Mouse (Mus musculus) small intestine, adult 2 months (tissue): ENCODE data around the gene Etnk1. TPM values are rescaled to one million over a fixed set of nuclear protein-coding genes. Genes with fewer than 3 reads are reported as not detected.

ENCODE experiments used
- H3K27ac ChIP-seq: fragments of 200-500 bp; 2 replicates; pipeline ENCODE4 v1.5.1; 2012; ENCODE audit warnings: low read depth, low read length, control low read depth, inconsistent platforms; ENCODE audit not compliant: insufficient read depth
- H3K27me3 ChIP-seq: fragments of 200-500 bp; 2 replicates; pipeline ENCODE4 v1.6.1; 2012; ENCODE audit warnings: mild to moderate bottlenecking, moderate library complexity, low read length, inconsistent platforms; ENCODE audit not compliant: control insufficient read depth, insufficient read depth
- H3K36me3 ChIP-seq: fragments of 200-500 bp; 2 replicates; pipeline ENCODE4 v1.6.1; 2012; ENCODE audit warnings: mild to moderate bottlenecking, low read length, control low read depth, inconsistent platforms; ENCODE audit not compliant: control insufficient read depth, insufficient read depth
- H3K4me1 ChIP-seq: fragments of 200-500 bp; 2 replicates; pipeline ENCODE4 v1.6.1; 2012; ENCODE audit warnings: low read length, inconsistent platforms, mixed read lengths; ENCODE audit not compliant: control insufficient read depth, insufficient read depth, insufficient read length
- H3K4me3 ChIP-seq: fragments of 200-500 bp; 2 replicates; pipeline ENCODE4 v1.5.1; 2012; ENCODE audit warnings: low read depth, mild to moderate bottlenecking, control low read depth, inconsistent platforms, low read length, moderate library complexity
- CTCF ChIP-seq: fragments of 200-500 bp; IDR thresholded peaks from 2 replicates; pipeline ENCODE4 v1.5.1; 2012; ENCODE audit warnings: low read depth, mild to moderate bottlenecking, control low read depth, inconsistent platforms, low read length, moderate library complexity, mixed read lengths; ENCODE audit not compliant: insufficient replicate concordance, insufficient read length; ENCODE audit errors: extremely low read depth
- POLR2A ChIP-seq: fragments of 200-500 bp; IDR thresholded peaks from 2 replicates; pipeline ENCODE4 v1.6.1; 2012; ENCODE audit warnings: low read depth, mild to moderate bottlenecking, control low read depth, inconsistent platforms, low read length, moderate library complexity
- WGBS: fragments of 180-500 bp; shearing (Covaris S2); methylation state at CpG from one replicate; pipeline ENCODE4 v1.1.7; 2018; 5-methylcytosine and 5-hydroxymethylcytosine counted together
- polyA plus RNA-seq: library from polyadenylated mRNA; depleted of rRNA; stranded (reverse); fragments of >200 nt; gene quantifications from 2 replicates; pipeline ENCODE4 v1.2.3, GENCODE M21; 2012

The Etnk1 gene
- polyA plus RNA-seq, 1 experiment = 77.7 TPM

GRCm38 (mm10) chr6:143165404-143166257, 1.4 kb upstream of the Etnk1 start:
- H3K4me3 ChIP-seq = no peak overlapping the region
- peak overlapping the region; percentile 87 for H3K27ac ChIP-seq
- 60% methylated on average over 15 of the region's 15 CpGs for WGBS
- H3K4me1 ChIP-seq = peaks cover 18% of the 10 kb centered on the region
- no peaks in the 10 kb centered on the region for H3K27me3 ChIP-seq
- TF ChIP-seq CTCF (no peak), POLR2A (no peak)
- peaks cover 8% of the 10 kb centered on the region; the same call in 1 of the 2 replicates for H3K36me3 ChIP-seq

GRCm38 (mm10) chr6:143167409-143167919, 443 bp downstream of the Etnk1 start:
- WGBS = 1% methylated on average over 56 of the region's 60 CpGs
- peak overlapping the region; percentile 87 for H3K27ac ChIP-seq
- H3K4me1 ChIP-seq = peaks cover 19% of the 10 kb centered on the region
- peaks cover 14% of the 10 kb centered on the region for H3K36me3 ChIP-seq
- peak overlapping the region; percentile 80 for H3K4me3 ChIP-seq
- no peak for TF ChIP-seq POLR2A
- TF ChIP-seq CTCF = no peak
- H3K27me3 ChIP-seq = no peaks in the 10 kb centered on the region

- Histone ChIP-seq H3K36me3 (peaks cover 18% of the 10 kb centered on the region), H3K27me3 (no peaks in the 10 kb centered on the region), H3K27ac (peak overlapping the region; percentile 87), H3K4me1 (peaks cover 19% of the 10 kb centered on the region), H3K4me3 (peak overlapping the region; percentile 80)
- WGBS = 11% methylated on average over 6 of the region's 6 CpGs
- TF ChIP-seq POLR2A (no peak), CTCF (no peak)
Observed at GRCm38 (mm10) chr6:143167981-143168674, 1.1 kb downstream of the Etnk1 start.

- 80% methylated on average over 4 of the region's 4 CpGs for WGBS
Observed at GRCm38 (mm10) chr6:143169385-143169784, 2.4 kb downstream of the Etnk1 start.

GRCm38 (mm10) chr6:143170166-143170960, 3.3 kb downstream of the Etnk1 start:
- no peak for TF ChIP-seq POLR2A
- no peak for TF ChIP-seq CTCF
- H3K36me3 ChIP-seq = peaks cover 21% of the 10 kb centered on the region
- peak overlapping the region; percentile 30; the same call in 1 of the 2 replicates for H3K27ac ChIP-seq
- H3K4me3 ChIP-seq = no peak overlapping the region
- no peaks in the 10 kb centered on the region for H3K27me3 ChIP-seq
- H3K4me1 ChIP-seq = peaks cover 13% of the 10 kb centered on the region; the same call in 1 of the 2 replicates
- WGBS = 74% methylated on average over 4 of the region's 4 CpGs

More at GRCm38 (mm10) chr6:143169385-143169784, 2.4 kb downstream of the Etnk1 start:
- Histone ChIP-seq H3K36me3 (peaks cover 21% of the 10 kb centered on the region), H3K27ac (peak overlapping the region; percentile 45), H3K27me3 (no peaks in the 10 kb centered on the region), H3K4me1 (peaks cover 15% of the 10 kb centered on the region), H3K4me3 (no peak overlapping the region)
- TF ChIP-seq CTCF = no peak
- no peak for TF ChIP-seq POLR2A

GRCm38 (mm10) chr6:143171066-143171465, 4.0 kb downstream of the Etnk1 start:
- Histone ChIP-seq H3K27ac (no peak overlapping the region), H3K27me3 (no peaks in the 10 kb centered on the region), H3K4me3 (no peak overlapping the region), H3K4me1 (peaks cover 10% of the 10 kb centered on the region; the same call in 1 of the 2 replicates), H3K36me3 (peaks cover 21% of the 10 kb centered on the region)
- no peak for TF ChIP-seq POLR2A
- TF ChIP-seq CTCF = no peak
- 94% methylated on average over 8 of the region's 8 CpGs for WGBS
